8 mouse cellular contexts compared by ENCODE assay signal in the genomic region with DNA sequence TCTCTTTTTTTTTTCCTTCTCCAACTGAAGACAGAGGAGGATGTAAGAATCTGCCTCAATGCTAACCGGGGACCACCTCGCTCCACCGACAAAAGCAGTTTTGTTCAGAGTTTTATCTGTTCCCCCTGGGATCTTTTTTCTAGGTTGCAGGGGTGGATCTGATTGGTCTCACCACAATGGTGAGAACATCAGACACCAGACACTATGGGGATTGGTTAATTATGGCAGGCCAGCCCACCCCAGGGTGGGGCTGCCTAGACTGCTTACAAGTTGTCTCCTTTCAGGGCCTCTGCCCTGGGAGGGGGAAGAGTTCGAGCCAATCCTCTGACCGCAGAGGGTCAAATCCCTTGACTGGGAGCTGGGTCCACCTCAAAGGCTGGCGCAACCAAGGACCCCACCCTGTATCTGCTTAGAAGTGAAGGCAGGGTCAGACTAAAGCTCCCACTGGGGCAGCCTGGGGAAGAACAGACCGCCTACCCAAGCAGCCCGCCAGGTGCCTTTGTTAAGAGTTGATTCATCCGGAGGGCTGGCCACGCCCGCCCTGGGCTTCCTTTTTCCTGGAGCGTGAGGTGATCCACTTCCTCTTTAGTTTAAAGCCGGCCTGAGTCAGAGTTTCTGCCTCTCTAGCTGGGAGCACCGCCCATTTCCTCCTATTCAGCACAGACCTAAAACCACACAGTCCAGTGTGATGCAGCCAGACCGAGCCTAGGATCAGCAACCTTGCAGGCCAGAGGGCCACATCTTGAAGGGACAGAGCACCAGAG.
DNase-seq lines count a peak whose midpoint lies in the region; ATAC-seq and TF ChIP-seq lines count a peak whose summit lies in the region.

No protein-coding gene starts in this region.

- peak overlapping the region; percentile 76 for H3K27ac ChIP-seq in forebrain, embryonic 14.5 days (ENCODE audit: low read depth, low read length)
- H3K27ac ChIP-seq in hindbrain, embryonic 11.5 days (ENCODE audit: low read depth, low read length), result peak overlapping the region; percentile 75; the same call in 1 of the 2 replicates
- peak overlapping the region; percentile 45; the same call in 1 of the 2 replicates for H3K27ac ChIP-seq in limb, embryonic 14.5 days (replicated peaks; ENCODE audit: low read depth, low read length)
- H3K27ac ChIP-seq in midbrain, embryonic 14.5 days (replicated peaks; ENCODE audit: low read depth, low read length), result peak overlapping the region; percentile 63
- H3K27ac ChIP-seq in stomach, postnatal 0 days (replicated peaks), result peak overlapping the region; percentile 96

- H3K4me1 ChIP-seq in forebrain, embryonic 14.5 days (ENCODE audit: control insufficient read depth, insufficient read depth, low read length), result peaks cover 16% of the 10 kb centered on the region
- peaks cover 4% of the 10 kb centered on the region; the same call in 1 of the 2 replicates for H3K4me1 ChIP-seq in hindbrain, embryonic 11.5 days (replicated peaks; ENCODE audit: control insufficient read depth, insufficient read depth, low read length)
- peaks cover 12% of the 10 kb centered on the region; the same call in 1 of the 2 replicates for H3K4me1 ChIP-seq in limb, embryonic 14.5 days (ENCODE audit: control insufficient read depth, insufficient read depth, low read length)
- H3K4me1 ChIP-seq in midbrain, embryonic 14.5 days (ENCODE audit: control insufficient read depth, insufficient read depth, low read length), result peaks cover 32% of the 10 kb centered on the region
- peaks cover 6% of the 10 kb centered on the region; the same call in 1 of the 2 replicates for H3K4me1 ChIP-seq in stomach, postnatal 0 days (replicated peaks; ENCODE audit: control insufficient read depth, insufficient read depth)

- no peaks in the 10 kb centered on the region for H3K36me3 ChIP-seq in forebrain, embryonic 14.5 days (ENCODE audit: control insufficient read depth, insufficient read depth, low read length)
- no peaks in the 10 kb centered on the region for H3K36me3 ChIP-seq in hindbrain, embryonic 11.5 days (ENCODE audit: control insufficient read depth, insufficient read depth, low read length)
- H3K36me3 ChIP-seq in limb, embryonic 14.5 days (ENCODE audit: control insufficient read depth, insufficient read depth, low read length), result no peaks in the 10 kb centered on the region
- no peaks in the 10 kb centered on the region for H3K36me3 ChIP-seq in midbrain, embryonic 14.5 days (ENCODE audit: control insufficient read depth, insufficient read depth, low read length)
- H3K36me3 ChIP-seq in stomach, postnatal 0 days (ENCODE audit: control insufficient read depth, insufficient read depth, low read length), result no peaks in the 10 kb centered on the region

- TF ChIP-seq CTCF in stomach, postnatal 0 days (IDR thresholded peaks at IDR 0.05; ENCODE audit: low read depth), result no peak

- peak; percentile 96 for DNase-seq in 3134 (ENCODE audit: extremely low read depth, insufficient read length, low spot score)
- DNase-seq in adrenal gland, adult 18-20 months (ENCODE audit: low spot score in 2 of 2), result peak; percentile 21 to 61
- peak; percentile 63 for DNase-seq in forebrain, embryonic 14.5 days (ENCODE audit: low spot score)
- peak; percentile 50 for DNase-seq in hindbrain, embryonic 11.5 days (ENCODE audit: low spot score)
- peak; percentile 72 for DNase-seq in limb, embryonic 14.5 days (ENCODE audit: low spot score)
- peak; percentile 46 for DNase-seq in midbrain, embryonic 14.5 days
- DNase-seq in stomach, postnatal 0 days (ENCODE audit: low spot score), result peak; percentile 93
- no peak for DNase-seq in layer of hippocampus, adult 8-10 months (ENCODE audit: low spot score in 2 of 2)

- peak overlapping the region; percentile 36 for H3K4me2 ChIP-seq in forebrain, embryonic 14.5 days (ENCODE audit: low read length)
- H3K4me2 ChIP-seq in hindbrain, embryonic 11.5 days (replicated peaks; ENCODE audit: low read depth, low read length), result peak overlapping the region; percentile 9; the same call in 1 of the 2 replicates
- no peak overlapping the region; the same call in 1 of the 2 replicates for H3K4me2 ChIP-seq in limb, embryonic 14.5 days (replicated peaks; ENCODE audit: low read depth, low read length, severe bottlenecking)
- peak overlapping the region; percentile 21; the same call in 1 of the 2 replicates for H3K4me2 ChIP-seq in midbrain, embryonic 14.5 days (ENCODE audit: low read length)
- H3K4me2 ChIP-seq in stomach, postnatal 0 days (replicated peaks; ENCODE audit: low read depth), result peak overlapping the region; percentile 40

- peak overlapping the region; percentile 54 for H3K9ac ChIP-seq in forebrain, embryonic 14.5 days (ENCODE audit: low read length)
- H3K9ac ChIP-seq in hindbrain, embryonic 11.5 days (ENCODE audit: low read depth, low read length), result peak overlapping the region; percentile 17; the same call in 1 of the 2 replicates
- no peak overlapping the region for H3K9ac ChIP-seq in limb, embryonic 14.5 days (ENCODE audit: low read depth, low read length, severe bottlenecking)
- H3K9ac ChIP-seq in midbrain, embryonic 14.5 days (replicated peaks; ENCODE audit: low read length), result no peak overlapping the region; the same call in 1 of the 2 replicates
- peak overlapping the region; percentile 62 for H3K9ac ChIP-seq in stomach, postnatal 0 days (ENCODE audit: low read length)

- peak overlapping the region; percentile 21; the same call in 1 of the 2 replicates for H3K4me3 ChIP-seq in forebrain, embryonic 14.5 days (ENCODE audit: low read depth, low read length)
- H3K4me3 ChIP-seq in hindbrain, embryonic 11.5 days (ENCODE audit: low read depth, low read length), result peak overlapping the region; percentile 17; the same call in 1 of the 2 replicates
- 0 out of 2 replicates have a peak overlapping the region, but pooled peaks have one; percentile 1 for H3K4me3 ChIP-seq in limb, embryonic 14.5 days (replicated peaks; ENCODE audit: low read length)
- H3K4me3 ChIP-seq in midbrain, embryonic 14.5 days (replicated peaks; ENCODE audit: low read depth, low read length), result no peak overlapping the region
- H3K4me3 ChIP-seq in stomach, postnatal 0 days (ENCODE audit: low read depth, low read length), result peak overlapping the region; percentile 35

- H3K27me3 ChIP-seq in forebrain, embryonic 14.5 days (replicated peaks; ENCODE audit: control insufficient read depth, insufficient read depth, low read length), result no peaks in the 10 kb centered on the region
- H3K27me3 ChIP-seq in hindbrain, embryonic 11.5 days (ENCODE audit: control insufficient read depth, insufficient read depth, low read length), result no peaks in the 10 kb centered on the region
- no peaks in the 10 kb centered on the region for H3K27me3 ChIP-seq in limb, embryonic 14.5 days (ENCODE audit: control insufficient read depth, insufficient read depth, low read length)
- no peaks in the 10 kb centered on the region for H3K27me3 ChIP-seq in midbrain, embryonic 14.5 days (ENCODE audit: control insufficient read depth, insufficient read depth, low read length)
- H3K27me3 ChIP-seq in stomach, postnatal 0 days (ENCODE audit: control insufficient read depth, insufficient read depth, low read length), result no peaks in the 10 kb centered on the region

- TF ChIP-seq EP300 in stomach, postnatal 0 days (optimal IDR thresholded peaks at IDR 0.05), result no peak

- peak; percentile 66 for ATAC-seq in forebrain, embryonic 14.5 days
- peak; percentile 80 for ATAC-seq in hindbrain, embryonic 11.5 days (ENCODE audit: low FRiP score)
- peak; percentile 61 for ATAC-seq in limb, embryonic 14.5 days (ENCODE audit: low FRiP score, low read depth)
- no peak for ATAC-seq in midbrain, embryonic 14.5 days (ENCODE audit: low FRiP score, low TSS enrichment)
- peak; percentile 91 for ATAC-seq in stomach, postnatal 0 days (ENCODE audit: low FRiP score, low TSS enrichment)

- TF ChIP-seq POLR2A in limb, embryonic 14.5 days (IDR thresholded peaks at IDR 0.05; ENCODE audit: borderline replicate concordance, extremely low read depth, insufficient read depth, insufficient read length), result no peak

- 13% methylated on average over 15 of the region's 15 CpGs for WGBS in forebrain, embryonic 14.5 days
- WGBS in hindbrain, embryonic 11.5 days, result 9% methylated on average over 15 of the region's 15 CpGs
- WGBS in limb, embryonic 14.5 days, result 29% methylated on average over 15 of the region's 15 CpGs
- 12% methylated on average over 15 of the region's 15 CpGs for WGBS in midbrain, embryonic 14.5 days
- WGBS in stomach, postnatal 0 days, result 17% methylated on average over 15 of the region's 15 CpGs

- no peaks in the 10 kb centered on the region for H3K9me3 ChIP-seq in forebrain, embryonic 14.5 days (replicated peaks; ENCODE audit: control insufficient read depth, low read length)
- no peaks in the 10 kb centered on the region for H3K9me3 ChIP-seq in hindbrain, embryonic 11.5 days (ENCODE audit: control insufficient read depth, low read length)
- H3K9me3 ChIP-seq in limb, embryonic 14.5 days (ENCODE audit: control insufficient read depth, low read length), result no peaks in the 10 kb centered on the region
- H3K9me3 ChIP-seq in midbrain, embryonic 14.5 days (ENCODE audit: control insufficient read depth, low read length), result no peaks in the 10 kb centered on the region
- H3K9me3 ChIP-seq in stomach, postnatal 0 days (ENCODE audit: control insufficient read depth, low read length), result no peaks in the 10 kb centered on the region

Comparison
In these comparisons a context has a peak if more than half of its experiments do, and no peak if none do; other contexts are left out.
1. DNase-seq: peak in 3134 (single experiment), adrenal gland, adult 18-20 months (2 of 2), forebrain, embryonic 14.5 days (single experiment), hindbrain, embryonic 11.5 days (single experiment), limb, embryonic 14.5 days (single experiment), midbrain, embryonic 14.5 days (single experiment) and stomach, postnatal 0 days (single experiment); none in layer of hippocampus, adult 8-10 months (0 of 2).
2. H3K27ac ChIP-seq: peak in every context shown above with its lines; median percentile 96 in stomach, postnatal 0 days; 76 in forebrain, embryonic 14.5 days; 75 in hindbrain, embryonic 11.5 days; 63 in midbrain, embryonic 14.5 days; 45 in limb, embryonic 14.5 days.
3. H3K9ac ChIP-seq: peak in forebrain, embryonic 14.5 days (single experiment), hindbrain, embryonic 11.5 days (single experiment) and stomach, postnatal 0 days (single experiment); none in limb, embryonic 14.5 days (single experiment) and midbrain, embryonic 14.5 days (single experiment).